8 mouse cellular contexts compared by ENCODE assay signal in the genomic region with DNA sequence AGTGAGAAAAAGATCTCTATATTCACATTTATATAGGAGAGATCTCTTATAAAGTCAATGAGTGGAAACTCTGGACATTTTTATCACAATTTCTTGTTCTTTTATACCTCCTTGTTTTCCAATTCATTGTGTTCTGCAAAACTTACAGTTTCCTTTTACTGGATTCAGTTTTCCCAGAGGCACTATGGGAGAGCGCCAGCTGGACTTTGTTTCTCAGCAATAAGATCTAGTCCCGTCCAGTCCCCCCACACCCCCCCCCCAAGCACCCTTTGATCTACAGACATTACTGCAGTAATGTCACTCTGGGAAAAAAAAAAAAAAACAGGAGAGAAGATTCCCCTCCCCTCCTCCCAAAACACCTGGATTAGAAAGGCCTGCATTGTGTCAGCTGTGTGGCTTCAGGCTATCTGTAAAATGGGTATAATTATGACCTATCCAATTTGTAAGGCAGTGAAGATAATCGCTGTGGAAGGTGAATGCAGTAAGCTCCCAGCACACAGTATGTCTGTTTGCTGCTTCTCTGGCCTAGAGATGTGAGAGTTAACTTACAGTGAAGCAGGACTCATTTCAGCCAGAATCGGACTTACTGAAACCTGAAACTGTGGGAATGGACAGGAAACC. TPM values are rescaled to one million over a fixed set of nuclear protein-coding genes. Genes with fewer than 3 reads are reported as not detected.
DNase-seq lines count a peak whose midpoint lies in the region; ATAC-seq and TF ChIP-seq lines count a peak whose summit lies in the region.

No protein-coding gene starts in this region.

- no peaks in the 10 kb centered on the region for H3K27me3 ChIP-seq in hindbrain, embryonic 16.5 days (replicated peaks; ENCODE audit: control insufficient read depth, insufficient read depth, low read length)

- WGBS in hindbrain, embryonic 16.5 days, result 37% methylated on average over 4 of the region's 4 CpGs
- WGBS in macrophage (ENCODE audit: missing documents), result 77% methylated on average over 4 of the region's 4 CpGs

- H3K4me3 ChIP-seq in bone marrow macrophage, adult 2 months (ENCODE audit: insufficient read depth, low read length), result peak overlapping the region; percentile 91
- peak overlapping the region; percentile 93 for H3K4me3 ChIP-seq in hindbrain, embryonic 16.5 days (ENCODE audit: low read length)
- peak overlapping the region; percentile 13; the same call in 1 of the 2 replicates for H3K4me3 ChIP-seq in macrophage (ENCODE audit: inconsistent target)

- peaks cover 40% of the 10 kb centered on the region for H3K4me1 ChIP-seq in bone marrow macrophage, adult 2 months (ENCODE audit: control insufficient read depth, insufficient read depth, low read length)
- peaks cover 9% of the 10 kb centered on the region for H3K4me1 ChIP-seq in hindbrain, embryonic 16.5 days (ENCODE audit: control insufficient read depth, insufficient read depth, low read depth, low read length)

- peak overlapping the region; percentile 94; the same call in 1 of the 2 replicates for H3K9ac ChIP-seq in hindbrain, embryonic 16.5 days (ENCODE audit: low read depth, low read length)

- intact Hi-C loops in heart, postnatal 14 days (cut with DNase I), result no loop called here

- peak overlapping the region; percentile 48 for H3K27ac ChIP-seq in bone marrow macrophage, adult 2 months (ENCODE audit: insufficient read depth, low read depth, low read length)
- H3K27ac ChIP-seq in hindbrain, embryonic 16.5 days (ENCODE audit: low read depth, low read length), result peak overlapping the region; percentile 86
- peak overlapping the region; percentile 28 for H3K27ac ChIP-seq in macrophage

- peaks cover 29% of the 10 kb centered on the region for H3K79me2 ChIP-seq in macrophage (ENCODE audit: inconsistent target)

- no peaks in the 10 kb centered on the region for H3K9me3 ChIP-seq in hindbrain, embryonic 16.5 days (ENCODE audit: control insufficient read depth, low read length)

- ATAC-seq in hindbrain, embryonic 16.5 days, result no peak
- ATAC-seq in activated CD4-positive, CD25-positive, alpha-beta regulatory T cell, adult 4 months, result no peak

- no peaks in the 10 kb centered on the region for H3K36me3 ChIP-seq in hindbrain, embryonic 16.5 days (ENCODE audit: control insufficient read depth, insufficient read depth, low read length)
- no peaks in the 10 kb centered on the region for H3K36me3 ChIP-seq in macrophage (ENCODE audit: inconsistent target)

- TF ChIP-seq POLR2A in bone marrow macrophage, adult 2 months (IDR thresholded peaks at IDR 0.05; ENCODE audit: borderline replicate concordance, low read depth, low read length), result no peak

- no peak for TF ChIP-seq CTCF in bone marrow macrophage, adult 2 months (IDR thresholded peaks at IDR 0.05; ENCODE audit: low read depth, low read length)

- H3K4me2 ChIP-seq in hindbrain, embryonic 16.5 days (ENCODE audit: low read length), result peak overlapping the region; percentile 86

- peak; percentile 18 for DNase-seq in heart, adult 11 months
- DNase-seq in heart, postnatal 14 days, result no peak
- DNase-seq in ovary, postnatal 36 days (ENCODE audit: low spot score), result no peak
- DNase-seq in MN1 (ENCODE audit: low spot score), result no peak

RNA-seq across cellular contexts. Expression of a gene that starts 0.7 kb away (rescaled TPM):
- 10 to 100 TPM; 16.9 to 20.9 TPM for total RNA-seq in heart, postnatal 14 days (2021)
- polyA plus RNA-seq in bone marrow macrophage, adult 2 months (2012; ENCODE audit: insufficient read depth, insufficient read length, missing spikeins), result 37.0 and 44.7 TPM in 2 replicates
- polyA plus RNA-seq in hindbrain, embryonic 16.5 days (2015; fragmentation: Nextera tagmentation; extraction: Ambion mirVana), result 14.1 and 17.7 TPM in 2 replicates
- total RNA-seq in macrophage (2018; cell fraction: chromatin; rRNA removed), result 10 to 100 TPM; 46.4 to 93.5 (median 61.6) TPM
- total RNA-seq in macrophage (2018; cell fraction: cytosol; rRNA removed), result 10 to 100 TPM; 39.6 to 63.5 (median 47.9) TPM
- total RNA-seq in macrophage (2018; cell fraction: nucleus; rRNA removed), result 100 to 1,000 TPM in 1 of 26 experiments, 10 to 100 TPM in 25; 52.4 to 103 (median 66.5) TPM
- polyA plus RNA-seq in macrophage (2018), result 32.5 to 68.4 TPM (median 36.6 TPM) in 3 replicates
- polyA plus RNA-seq in activated CD4-positive, CD25-positive, alpha-beta regulatory T cell, adult 4 months (2017; shearing (Covaris generic)), result under 1 TPM in 1 of 2 experiments, not detected in 1; 0.11 TPM

Comparison
In these comparisons a context has a peak if more than half of its experiments do, and no peak if none do; other contexts are left out.
1. H3K27ac ChIP-seq: peak in every context shown above with its lines; median percentile 86 in hindbrain, embryonic 16.5 days; 48 in bone marrow macrophage, adult 2 months; 28 in macrophage.
2. H3K4me3 ChIP-seq: peak in every context shown above with its lines; median percentile 93 in hindbrain, embryonic 16.5 days; 91 in bone marrow macrophage, adult 2 months; 13 in macrophage.
3. RNA of a gene that starts 0.7 kb away (polyA plus RNA-seq): 32.5 to 68.4 TPM in macrophage, 37.0 to 44.7 TPM in bone marrow macrophage, adult 2 months and 14.1 to 17.7 TPM in hindbrain, embryonic 16.5 days; 0.11 TPM in activated CD4-positive, CD25-positive, alpha-beta regulatory T cell, adult 4 months; every median in the first group is over 10 times any median in the second.